Mouse (Mus musculus) brain, embryonic 18.5 days (tissue): ENCODE results near the gene Nod2.

Source experiments
- DNase-seq: peaks from one replicate; pipeline ENCODE4 v3.0.0-alpha.2; 2012; ENCODE audit warnings: low read depth, low spot score

The Nod2 gene

DNA sequence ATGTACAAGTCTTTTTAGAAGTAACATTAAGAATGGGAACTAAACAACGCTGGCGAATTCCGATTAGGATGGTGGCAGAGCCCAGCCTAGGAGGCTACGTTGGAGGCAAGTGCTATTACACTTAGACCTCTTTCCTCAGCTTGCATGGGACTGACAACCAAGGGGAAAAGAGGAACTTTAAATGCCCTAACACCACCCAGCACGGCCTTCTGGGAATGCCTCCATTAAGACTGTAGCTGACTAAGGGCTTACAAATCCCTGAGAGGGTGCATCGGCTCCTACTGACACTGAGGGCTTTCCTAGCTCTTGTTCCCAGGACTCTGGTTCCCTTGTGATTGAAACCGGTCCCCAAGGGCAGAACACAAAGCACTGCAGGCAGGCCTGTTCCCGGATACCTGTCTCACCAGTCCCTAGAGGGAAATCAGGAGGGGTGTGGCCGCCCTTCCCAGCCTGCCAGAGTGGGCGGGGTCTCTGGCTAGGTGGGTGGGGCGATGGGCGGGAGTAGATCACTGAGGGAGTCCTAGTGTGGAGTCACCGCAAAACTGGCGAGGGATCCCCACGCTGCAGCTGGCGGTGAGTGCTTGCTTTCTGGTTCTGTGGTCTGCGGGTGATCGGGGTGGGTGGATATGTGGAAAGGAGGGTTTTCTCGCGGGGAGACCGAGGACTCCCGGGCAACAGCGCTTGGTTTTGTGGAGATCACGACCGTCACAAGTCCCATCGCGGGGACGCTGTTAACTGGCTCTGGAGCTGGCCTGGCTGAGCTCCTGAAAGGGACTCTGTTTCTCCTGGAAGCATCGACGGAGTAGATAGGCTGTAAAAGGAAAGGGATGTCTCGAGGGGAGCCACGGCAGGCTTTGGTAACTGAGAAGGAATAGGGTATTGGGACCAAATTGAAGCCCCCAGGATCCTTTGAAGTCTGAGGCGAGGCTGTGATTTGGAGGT, at the start of gene Nod2:
Gene Nod2, plus strand, starts transcription at position 479 of the 942 bp plus-strand sequence.
- no peak for DNase-seq

DNA sequence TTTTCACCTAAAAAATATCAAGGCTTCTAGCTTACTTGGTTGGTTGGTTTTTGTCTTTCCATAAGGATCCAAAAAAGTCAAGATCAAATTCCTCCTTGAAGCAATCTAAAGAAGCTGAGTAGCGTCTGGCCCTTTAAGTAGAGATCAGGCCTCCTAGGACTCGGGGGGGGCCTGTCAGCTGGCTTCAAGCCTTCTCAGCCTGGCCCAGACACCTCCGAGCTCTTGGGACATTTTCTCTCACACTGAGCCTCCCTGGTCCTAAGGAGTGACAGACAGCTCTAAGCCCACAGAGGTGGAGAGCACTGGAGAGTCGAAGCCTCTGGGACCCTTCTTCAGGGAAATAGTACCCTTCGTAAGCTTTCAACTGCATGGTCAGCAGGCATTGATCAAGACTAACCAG, 48.5 kb upstream of the Nod2 start:
- DNase-seq = no peak

DNA sequence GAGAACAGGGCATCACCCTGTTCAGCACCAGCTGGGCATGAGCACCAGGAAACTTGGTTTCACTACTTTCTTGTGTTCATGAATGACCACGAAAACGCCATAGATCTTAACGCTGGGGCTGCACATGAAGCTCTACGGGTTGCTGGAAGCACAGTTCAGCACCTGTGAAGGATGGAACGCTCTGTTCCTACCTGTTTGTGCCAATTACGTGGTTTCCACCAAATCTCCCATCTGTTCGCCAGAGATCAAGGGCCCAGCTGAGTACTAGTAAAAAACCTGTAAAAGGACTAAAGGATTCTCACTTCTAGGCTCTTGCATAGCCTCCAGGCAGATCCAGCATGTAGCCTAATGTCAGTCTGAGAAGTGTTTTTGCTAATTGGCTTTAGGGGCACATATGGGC, 47.6 kb upstream of the Nod2 start:
- no peak for DNase-seq

DNA sequence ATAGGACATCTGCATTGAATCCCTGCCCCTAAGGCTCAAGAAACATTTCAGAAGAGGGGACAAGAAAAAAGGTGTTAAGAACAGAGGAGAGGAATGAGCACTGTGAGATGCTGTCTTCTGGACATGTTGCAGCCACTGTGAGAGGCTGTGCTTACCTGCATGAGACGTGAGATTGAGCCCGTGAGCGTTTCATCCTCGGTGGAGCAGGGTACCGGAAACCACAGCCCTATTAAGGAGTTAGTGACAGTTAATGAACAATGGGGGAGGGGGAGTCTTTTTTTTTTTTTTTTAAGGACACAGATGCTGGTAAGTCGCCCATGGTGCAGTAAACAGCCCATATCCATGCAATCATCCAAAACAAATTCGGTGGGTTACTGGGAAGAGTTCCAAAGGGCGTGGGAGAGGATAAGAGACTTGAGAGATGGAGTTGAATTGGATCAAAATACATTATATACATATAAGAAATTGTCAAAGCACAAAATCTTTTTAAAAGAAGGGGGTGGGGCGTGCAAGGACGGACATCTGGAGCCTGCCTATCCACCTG, 43.6 kb upstream of the Nod2 start:
- no peak for DNase-seq

DNA sequence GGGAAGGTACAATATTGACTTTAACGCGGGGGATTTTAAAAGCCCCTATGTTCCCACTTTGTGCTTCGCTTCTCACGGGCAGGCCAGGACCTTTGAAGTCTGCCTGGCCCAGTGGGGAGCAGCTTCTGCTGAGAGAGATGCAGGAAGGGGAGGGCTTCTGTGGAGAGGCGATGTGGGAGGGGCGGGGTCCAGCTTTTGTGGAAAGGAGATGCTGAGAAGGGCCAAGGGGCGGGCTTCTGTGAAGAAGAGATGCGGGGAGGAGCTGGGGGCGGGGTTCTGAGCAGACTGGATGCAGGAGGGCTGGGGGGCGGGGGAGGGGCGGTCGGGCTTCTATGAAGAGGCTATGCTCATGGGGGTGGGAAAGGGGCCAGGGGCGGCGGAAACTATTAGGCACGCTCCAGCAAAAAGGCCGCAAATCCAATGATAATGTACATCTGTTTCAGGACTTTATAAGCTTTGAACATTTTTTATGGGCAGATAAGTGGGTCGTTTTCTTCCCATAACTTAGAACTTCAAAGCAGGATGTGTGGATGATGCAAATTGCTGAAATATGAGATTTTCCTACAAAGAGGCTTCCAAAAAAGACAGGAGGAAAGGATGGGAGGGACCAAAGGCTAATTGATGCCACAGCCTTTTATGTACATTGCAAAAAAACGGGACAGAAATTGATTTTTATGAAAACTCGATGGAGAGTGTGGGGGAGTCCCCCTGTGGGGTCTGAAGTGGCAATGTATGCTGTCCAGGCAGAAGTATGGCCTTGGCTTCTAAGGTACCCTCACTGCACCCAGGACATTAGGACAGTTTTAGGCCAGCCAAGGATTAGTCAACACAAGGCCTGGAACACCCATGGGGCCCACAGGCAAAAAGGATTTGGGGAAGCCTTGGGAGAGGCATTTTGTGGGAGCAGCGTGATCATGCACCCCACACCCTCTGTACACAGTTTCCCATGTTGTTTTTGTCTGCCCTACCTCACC, 42.8 kb upstream of the Nod2 start:
- peak; percentile 71 for DNase-seq

DNA sequence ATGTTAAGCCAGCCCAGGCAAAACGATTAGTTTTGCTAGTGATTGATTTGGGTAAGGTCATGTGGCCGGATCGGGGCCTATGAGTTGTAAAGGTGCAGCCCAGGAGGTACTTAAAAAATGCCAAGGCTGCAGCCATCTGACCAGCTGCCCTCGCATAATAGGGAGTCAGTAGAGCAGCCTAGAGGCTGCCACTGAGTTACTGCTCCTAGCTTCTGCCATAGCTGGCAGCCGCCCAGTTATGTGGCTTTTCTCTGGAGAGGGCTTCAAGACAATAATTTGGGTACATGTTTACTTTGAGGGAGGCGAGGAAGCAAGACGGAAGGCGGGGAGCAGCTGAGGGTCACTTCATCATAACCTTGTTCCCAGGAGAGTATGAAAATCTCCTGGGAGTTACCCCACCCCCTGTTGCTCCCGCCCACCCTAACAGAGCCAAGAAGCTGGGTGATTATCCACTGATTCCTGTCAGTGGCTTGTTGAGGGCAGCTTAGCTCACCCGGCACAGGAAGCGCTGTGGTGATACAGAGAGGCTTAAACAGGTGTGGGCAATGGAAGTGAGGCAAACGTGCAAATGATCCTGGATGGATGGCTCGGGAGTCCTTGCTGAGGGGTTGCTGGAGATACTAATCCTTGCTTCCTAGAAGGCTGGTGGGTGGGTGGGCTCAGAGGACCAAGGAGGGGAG, 41.6 kb upstream of the Nod2 start:
- no peak for DNase-seq

DNA sequence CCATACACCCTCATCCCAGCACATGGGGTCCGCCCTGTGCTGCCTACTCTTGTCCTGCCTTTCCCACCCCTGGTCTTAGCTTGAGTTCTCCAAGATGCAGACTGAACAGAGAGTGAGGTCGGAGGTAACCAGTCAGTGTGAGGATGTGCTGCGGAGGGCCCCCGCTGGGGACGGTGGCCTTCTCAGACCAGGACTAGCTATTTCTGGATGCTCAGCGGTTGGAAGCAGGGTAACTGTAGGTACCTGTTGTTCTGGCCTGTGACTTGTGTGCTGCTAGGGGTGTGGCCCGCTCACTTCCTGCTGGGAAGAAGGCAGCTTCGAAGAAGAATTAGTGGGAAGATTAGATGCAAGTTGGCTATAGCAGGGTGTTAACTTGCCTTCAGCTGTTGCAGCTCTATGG, 38.1 kb upstream of the Nod2 start:
- no peak for DNase-seq

DNA sequence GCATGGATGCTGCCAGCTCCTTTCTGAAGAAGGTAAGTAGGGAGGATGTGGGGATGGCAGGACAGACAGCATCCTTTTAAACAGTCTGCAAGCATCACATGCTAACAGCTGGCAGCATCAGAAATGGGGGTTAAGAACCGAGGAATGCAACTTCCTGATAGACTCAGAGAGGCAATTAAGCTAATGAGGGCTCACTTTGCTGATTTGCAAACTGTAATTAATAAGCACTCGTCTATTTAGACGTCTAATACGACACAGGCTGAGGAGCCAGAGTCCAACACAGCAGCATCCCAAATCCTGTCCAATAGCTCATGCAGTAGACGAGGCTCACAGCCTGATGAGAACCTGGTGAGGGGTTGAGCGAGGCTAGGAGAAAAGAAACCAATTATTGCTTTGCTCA, 36.8 kb upstream of the Nod2 start:
- DNase-seq = no peak

DNA sequence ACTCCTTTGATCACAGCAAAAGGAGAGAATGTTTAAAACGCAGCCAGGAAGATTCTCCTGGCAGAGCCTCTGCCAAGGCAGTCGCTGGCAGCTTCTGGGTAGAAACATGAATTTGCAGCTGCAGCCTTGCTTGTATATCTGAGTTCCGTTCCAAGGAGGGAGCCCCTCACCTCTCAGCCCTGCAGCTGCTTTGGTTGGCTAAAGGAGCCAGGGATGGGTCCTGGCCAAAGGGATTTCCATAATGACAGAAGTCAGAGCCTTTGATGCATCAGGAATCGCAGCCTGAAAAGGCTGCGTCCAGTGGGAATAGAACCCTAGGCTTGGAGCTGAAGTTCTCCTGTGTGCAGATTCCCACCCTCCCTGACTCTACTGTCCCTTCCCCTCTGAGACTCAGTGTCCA, 32.1 kb upstream of the Nod2 start:
- no peak for DNase-seq

DNA sequence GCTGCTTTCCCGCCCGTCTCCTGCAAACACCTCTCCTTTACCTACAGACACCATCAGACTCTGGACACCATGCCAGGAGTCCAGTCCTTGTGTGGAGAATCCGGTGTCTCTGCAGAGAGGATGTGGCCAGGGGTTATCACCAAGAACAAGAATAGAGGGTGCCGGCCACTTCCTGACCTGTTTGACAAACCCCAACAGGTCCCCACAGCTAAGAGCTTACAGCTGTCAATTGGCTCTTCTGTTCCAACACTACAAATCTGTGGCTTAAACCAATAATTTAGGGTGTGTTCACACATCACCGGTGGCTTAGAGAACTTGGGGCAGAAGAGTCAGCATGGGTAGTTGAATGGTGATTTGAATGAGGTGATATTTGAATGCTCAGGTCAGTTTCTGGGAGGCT, 28.5 kb upstream of the Nod2 start:
- no peak for DNase-seq

DNA sequence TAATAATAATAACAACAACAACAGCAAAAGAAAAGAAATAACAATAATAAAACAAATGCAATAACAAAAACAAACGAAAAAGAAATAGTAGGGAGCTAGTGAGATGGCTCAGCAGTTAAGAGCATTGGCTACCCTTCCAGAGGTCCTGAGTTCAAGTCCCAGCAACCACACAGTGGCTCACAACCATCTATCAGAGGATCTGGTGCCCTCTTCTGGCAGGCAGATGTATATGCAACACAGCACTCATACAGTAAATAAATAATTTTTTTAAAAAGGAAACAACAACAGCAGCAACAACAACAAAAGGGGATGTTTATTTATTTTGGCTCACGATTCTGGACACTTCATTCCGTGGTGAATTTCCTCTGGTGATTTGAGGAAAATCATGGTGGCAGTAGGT, 27.6 kb upstream of the Nod2 start:
- no peak for DNase-seq

DNA sequence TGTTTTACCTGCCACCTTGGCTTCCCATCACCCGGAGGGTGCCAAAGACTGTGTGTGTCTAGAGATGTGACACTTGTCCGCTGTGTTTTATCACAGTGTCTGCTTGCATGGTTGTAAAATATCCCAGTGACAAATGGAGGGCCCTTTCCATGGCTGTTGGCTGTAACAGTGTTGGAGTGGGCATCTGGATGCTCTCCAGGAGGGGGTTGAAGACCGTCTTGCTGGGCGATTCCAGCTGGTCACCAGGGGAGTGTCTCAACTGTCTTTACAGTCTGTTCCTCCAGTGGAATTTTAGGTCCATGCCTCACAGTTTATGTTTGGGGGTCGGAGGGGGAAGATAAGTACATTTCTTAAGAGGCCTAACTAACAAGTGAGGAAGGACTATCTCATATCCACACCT, 26.2 kb upstream of the Nod2 start:
- no peak for DNase-seq

DNA sequence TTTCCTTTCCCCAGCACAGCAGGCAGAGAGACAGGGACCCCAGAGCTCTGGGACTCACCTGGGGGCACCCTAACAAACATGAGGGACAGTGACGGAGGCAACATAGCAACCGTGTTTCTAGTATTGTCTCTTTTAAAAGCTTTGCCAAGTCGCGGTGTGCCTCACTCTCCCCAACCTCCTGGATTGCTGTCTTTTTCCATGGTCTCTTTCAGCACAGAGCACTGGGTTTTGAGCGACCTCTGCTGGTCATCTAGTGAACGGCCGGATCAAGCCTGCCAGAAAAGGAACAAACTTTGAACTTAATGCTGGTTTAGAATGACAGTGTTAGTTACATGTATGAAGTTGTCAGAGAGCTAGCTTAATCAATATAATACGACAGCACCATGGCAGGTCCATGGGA, 25.7 kb upstream of the Nod2 start:
- no peak for DNase-seq

DNA sequence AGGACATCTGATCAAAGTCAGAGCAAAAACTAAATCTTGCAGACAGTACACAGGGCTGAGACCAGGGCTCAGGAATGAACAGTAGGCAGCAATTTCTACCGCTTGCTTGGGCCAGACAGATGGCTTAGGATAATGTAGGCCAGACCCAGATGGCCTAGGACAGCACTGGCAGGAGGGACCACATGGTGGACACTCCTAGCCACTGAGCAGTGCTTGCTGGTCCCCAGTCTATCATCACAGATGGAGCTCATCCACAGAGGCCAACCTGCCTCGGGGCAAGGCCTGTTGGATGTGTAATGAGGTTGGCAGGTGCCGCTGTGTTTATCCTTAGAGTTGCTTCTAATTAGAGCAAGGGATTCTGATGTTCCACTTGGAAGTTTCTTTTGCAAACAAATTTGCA, 23.8 kb upstream of the Nod2 start:
- no peak for DNase-seq

DNA sequence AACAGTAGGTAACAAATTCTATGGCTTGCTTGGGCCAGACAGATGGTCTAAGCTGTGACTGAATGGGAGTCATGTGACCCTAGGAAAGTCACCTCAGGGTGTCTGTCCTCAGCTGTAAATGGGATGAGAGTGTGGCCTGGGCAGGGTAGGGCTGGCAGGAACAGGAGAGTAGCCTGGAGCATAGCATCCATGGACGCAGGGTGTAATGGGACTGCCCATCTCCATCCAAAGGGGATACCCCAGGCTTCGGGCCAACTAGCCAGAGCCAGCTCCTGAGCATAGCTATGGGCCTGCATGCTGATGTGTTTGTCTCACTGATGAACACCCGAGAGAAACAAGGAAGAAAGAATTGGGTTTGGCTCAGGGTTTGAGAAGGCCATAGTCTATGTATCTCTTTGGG, 22.8 kb upstream of the Nod2 start:
- no peak for DNase-seq

DNA sequence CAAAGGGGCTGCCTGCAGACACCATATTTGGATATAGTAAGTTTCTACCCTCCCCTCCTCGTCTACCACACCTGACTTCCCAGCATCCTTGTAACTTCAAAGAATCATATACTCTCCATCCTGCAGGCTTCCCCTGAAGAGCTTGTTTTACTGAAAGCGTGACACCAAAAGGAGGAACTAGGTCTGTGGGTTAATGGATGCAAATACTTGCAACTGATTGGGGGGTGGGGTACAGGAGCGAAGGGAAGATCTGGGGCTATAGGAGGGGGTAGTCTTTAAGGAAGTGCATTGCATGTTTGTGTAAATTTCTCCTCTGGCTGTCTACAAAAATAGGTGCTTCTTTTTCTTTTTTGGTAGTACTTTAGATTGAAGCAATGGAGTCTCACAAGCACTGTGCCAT, 20.7 kb upstream of the Nod2 start:
- DNase-seq = no peak

DNA sequence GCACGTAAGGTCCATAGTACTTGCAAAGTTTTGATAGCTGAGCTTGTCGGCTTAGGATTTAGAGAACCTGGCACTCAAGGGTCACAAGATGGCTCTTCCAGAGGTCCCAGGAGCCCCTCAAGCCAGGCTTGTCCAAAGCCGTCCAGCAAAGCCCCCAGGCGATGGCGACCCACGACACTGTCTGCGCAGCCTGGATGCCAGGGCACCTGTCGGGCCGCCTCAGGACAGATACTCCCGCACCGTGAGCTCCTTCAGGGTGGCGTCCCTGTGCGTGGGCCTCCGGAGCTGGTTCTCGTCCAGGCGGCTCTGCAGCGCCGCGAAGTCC, 20.2 kb upstream of the Nod2 start:
- DNase-seq = no peak

DNA sequence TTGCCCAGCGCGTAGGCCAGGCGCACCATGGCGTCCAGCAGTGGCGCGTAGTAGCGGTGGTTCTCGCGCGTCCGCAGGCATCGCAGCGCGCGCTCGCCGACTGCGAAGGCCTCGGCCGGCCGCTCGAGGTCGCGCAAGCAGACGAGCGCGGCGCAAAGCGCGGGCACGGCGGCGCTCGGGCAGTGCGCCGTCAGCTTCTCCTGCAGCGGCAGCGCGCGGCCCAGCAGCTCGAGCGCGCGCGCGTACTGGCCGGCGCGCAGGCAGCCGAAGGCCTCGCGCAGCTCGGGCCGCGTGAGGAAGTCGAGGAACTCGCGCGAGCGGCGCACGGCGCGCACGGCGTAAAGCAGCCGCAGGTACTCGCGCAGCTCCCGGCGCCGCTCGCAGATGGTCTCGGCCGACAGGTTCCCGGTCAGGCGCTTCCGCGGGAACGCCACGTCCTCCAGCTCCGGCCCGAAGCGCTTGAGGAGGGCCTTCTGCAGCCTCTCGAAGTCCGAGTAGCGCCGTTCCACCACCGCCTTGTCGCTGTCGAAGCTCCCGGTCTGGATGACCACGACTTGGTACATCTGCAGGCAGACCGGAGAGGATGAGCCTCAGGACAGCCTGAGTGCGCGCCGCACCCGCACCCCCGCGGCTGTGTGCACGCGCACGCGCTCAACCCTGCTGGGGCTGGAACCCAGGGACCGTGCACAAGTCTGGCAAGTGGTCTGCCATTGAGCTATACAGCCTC, 19.7 kb upstream of the Nod2 start:
- peak; percentile 82 for DNase-seq

DNA sequence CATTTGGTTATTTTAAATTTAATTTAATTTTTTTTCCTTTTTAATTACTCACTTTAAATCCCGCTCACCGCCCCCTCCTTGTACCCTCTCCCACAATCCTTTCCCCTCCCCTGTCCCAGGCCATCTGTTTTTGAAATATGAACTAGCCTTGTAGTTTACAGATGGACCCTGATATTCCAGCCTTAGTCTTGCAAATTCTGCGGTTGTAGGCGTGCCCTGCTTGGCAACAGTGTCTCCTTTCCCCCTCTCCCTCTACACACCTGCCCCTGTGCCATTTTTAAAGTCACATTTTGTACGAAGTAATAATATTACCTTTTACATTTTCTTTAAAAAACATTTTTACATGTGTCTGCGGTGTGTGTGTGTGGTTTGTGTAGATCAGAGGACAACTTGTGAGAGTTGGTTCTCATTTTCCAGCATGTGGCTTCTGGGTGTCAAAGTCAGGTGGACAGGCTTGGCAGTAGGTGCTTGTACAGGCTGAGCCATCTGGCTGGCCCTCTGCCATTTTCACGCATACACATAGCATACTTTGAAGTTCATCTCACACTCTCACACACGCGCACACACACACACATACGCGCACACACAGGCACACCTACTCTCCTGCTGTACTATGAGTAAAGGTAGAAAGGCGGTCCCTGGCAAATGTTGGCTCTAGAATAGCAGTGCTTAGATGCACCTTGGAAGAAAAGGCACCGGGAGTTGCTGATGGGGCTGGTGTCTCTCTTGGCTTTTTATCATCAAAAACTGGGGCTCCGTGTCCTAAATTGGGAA, 18.9 kb upstream of the Nod2 start:
- DNase-seq = no peak

DNA sequence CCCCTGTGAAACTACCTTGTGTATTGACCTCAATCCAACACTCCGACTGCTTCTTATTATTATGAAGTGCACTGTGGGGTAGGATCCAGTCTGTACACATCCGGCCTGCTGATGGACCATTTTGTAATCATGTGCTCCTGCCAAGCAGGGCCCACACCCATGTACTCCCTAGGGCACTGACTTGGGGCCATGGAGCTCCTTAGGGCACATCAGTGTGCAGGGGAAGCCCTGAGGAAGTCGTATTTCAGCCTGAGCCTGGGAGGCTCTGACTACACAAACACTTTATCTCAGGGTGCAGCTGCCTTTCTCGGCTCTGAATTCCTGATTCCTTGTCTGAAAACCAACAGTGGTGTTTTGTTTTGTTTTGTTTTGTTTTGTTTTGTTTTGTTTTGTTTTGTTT, 16.9 kb upstream of the Nod2 start:
- no peak for DNase-seq
